Mouse (Mus musculus) ES-E14 (cell line): ENCODE results near the gene Apeh. TPM values are rescaled to one million over a fixed set of nuclear protein-coding genes. Genes with fewer than 3 reads are reported as not detected.

Experiments used
- DNase-seq: peaks from one replicate; pipeline ENCODE4 v3.0.0-alpha.2; 2013; ENCODE audit warnings: low read depth, low spot score
- H3K27ac ChIP-seq: 2 replicates; pipeline ENCODE4 v1.5.1; 2012; ENCODE audit warnings: low read depth, mild to moderate bottlenecking, low read length, moderate library complexity, mixed read lengths; ENCODE audit not compliant: poor library complexity, insufficient read depth, severe bottlenecking
- H3K36me3 ChIP-seq: 2 replicates; pipeline ENCODE4 v1.6.1; 2012; ENCODE audit warnings: mild to moderate bottlenecking, low read length, moderate library complexity, mixed read lengths; ENCODE audit not compliant: control insufficient read depth, poor library complexity, insufficient read depth, severe bottlenecking
- H3K4me1 ChIP-seq, 2 experiments: fragments of 150-350 bp in 1 of 2; sonication (generic) in 1 of 2; 2 replicates each; pipeline ENCODE4 v1.6.1; 2012; ENCODE audit warnings: low read length in 2 of 2, mild to moderate bottlenecking in 1 of 2, mixed read lengths in 1 of 2; ENCODE audit not compliant: control insufficient read depth in 2 of 2, insufficient read depth in 2 of 2, poor library complexity in 1 of 2
- H3K4me3 ChIP-seq, 2 experiments: fragments of 150-350 bp in 1 of 2; sonication (generic) in 1 of 2; 2 replicates each; pipeline ENCODE4 v1.5.1; 2012; ENCODE audit warnings: low read length in 2 of 2, low read depth in 1 of 2, mild to moderate bottlenecking in 1 of 2, mixed read lengths in 1 of 2; ENCODE audit not compliant: insufficient read depth in 1 of 2, poor library complexity in 1 of 2, severe bottlenecking in 1 of 2
- H3K9ac ChIP-seq: 2 replicates; pipeline ENCODE4 v1.6.1; 2012; ENCODE audit warnings: low read depth, mild to moderate bottlenecking, low read length, mixed read lengths; ENCODE audit not compliant: poor library complexity, insufficient read depth, severe bottlenecking
- H3K9me3 ChIP-seq: fragments of 150-350 bp; sonication (generic); 2 replicates; pipeline ENCODE4 v1.6.1; 2012; ENCODE audit warnings: low read depth, mild to moderate bottlenecking, low read length; ENCODE audit not compliant: control insufficient read depth, insufficient read depth
- CHD2 ChIP-seq: IDR thresholded peaks from 2 replicates; pipeline ENCODE4 v1.6.1; 2014; ENCODE audit warnings: mild to moderate bottlenecking, low read depth, low read length, inconsistent platforms
- HCFC1 ChIP-seq: IDR thresholded peaks from 2 replicates; pipeline ENCODE4 v1.6.1; 2012; ENCODE audit warnings: low read length, inconsistent platforms, borderline replicate concordance; ENCODE audit not compliant: insufficient read depth
- MAFK ChIP-seq: IDR thresholded peaks from 2 replicates; pipeline ENCODE4 v1.6.1; 2014; ENCODE audit warnings: mild to moderate bottlenecking, low read depth, low read length, inconsistent platforms; ENCODE audit not compliant: insufficient read depth
- ZC3H11A ChIP-seq: IDR thresholded peaks from 2 replicates; pipeline ENCODE4 v1.6.1; 2012; ENCODE audit warnings: low read depth, mild to moderate bottlenecking, inconsistent platforms, low read length, borderline replicate concordance
- ZNF384 ChIP-seq: IDR thresholded peaks from 2 replicates; pipeline ENCODE4 v1.6.1; 2012; ENCODE audit warnings: low read depth, low read length, inconsistent platforms
- in situ Hi-C, 2 experiments: fragments of 600-800 bp; cut with MboI; formaldehyde crosslinking; loops; one replicate each; pipeline ENCODE4 v1.15.1; 2025; ENCODE audit warnings: low sequenced_read_pairs in 2 of 2, inconsistent platforms in 1 of 2; ENCODE audit not compliant: unreplicated experiment in 2 of 2
- total RNA-seq: library from RNA; depleted of rRNA; stranded (reverse); fragments of 300-350 nt; gene quantifications from 2 replicates; pipeline ENCODE4 v1.2.3, GENCODE M21; 2012

Gene Apeh
- total RNA-seq, 1 experiment = 37.3 TPM

GRCm38 (mm10) chr9:108051931-108052220 lies 42.5 kb downstream of the Apeh start:
- peaks cover 0 to 20% of the 10 kb centered on the region in 2 experiments; a peak in 3 of 4 replicates for H3K4me1 ChIP-seq
- no peak overlapping the region for H3K9ac ChIP-seq
- TF ChIP-seq HCFC1 = no peak
- TF ChIP-seq ZC3H11A = no peak
- TF ChIP-seq CHD2 = no peak
- no peak for TF ChIP-seq MAFK
- TF ChIP-seq ZNF384 = no peak
- H3K9me3 ChIP-seq = no peaks in the 10 kb centered on the region
- H3K4me3 ChIP-seq = no peak overlapping the region
- no peak overlapping the region for H3K27ac ChIP-seq
- peaks cover 21% of the 10 kb centered on the region; the same call in 1 of the 2 replicates for H3K36me3 ChIP-seq
- in situ Hi-C loops = no loop called here
- no peak for DNase-seq

- Histone ChIP-seq H3K4me3 (no peak overlapping the region), H3K4me1 (peaks cover 0 to 20% of the 10 kb centered on the region in 2 experiments; a peak in 3 of 4 replicates), H3K27ac (no peak overlapping the region), H3K9ac (no peak overlapping the region), H3K36me3 (peaks cover 21% of the 10 kb centered on the region; the same call in 1 of the 2 replicates), H3K9me3 (no peaks in the 10 kb centered on the region)
- in situ Hi-C loops = no loop called here
- DNase-seq = no peak
- TF ChIP-seq ZNF384 (no peak), ZC3H11A (no peak), HCFC1 (no peak), MAFK (no peak), CHD2 (no peak)
Measured at GRCm38 (mm10) chr9:108051184-108051930, 43.0 kb downstream of the Apeh start.

GRCm38 (mm10) chr9:108049561-108050251 lies 44.7 kb downstream of the Apeh start:
- TF ChIP-seq CHD2 = no peak
- no peak for TF ChIP-seq HCFC1
- no peak for TF ChIP-seq ZC3H11A
- TF ChIP-seq MAFK = no peak
- TF ChIP-seq ZNF384 = no peak
- no peak for DNase-seq
- Histone ChIP-seq H3K9ac (peak overlapping the region; percentile 89), H3K9me3 (no peaks in the 10 kb centered on the region), H3K4me3 (peak overlapping the region; percentile 92 to 97), H3K36me3 (peaks cover 31% of the 10 kb centered on the region), H3K27ac (peak overlapping the region; percentile 54; the same call in 1 of the 2 replicates), H3K4me1 (peaks cover 0 to 18% of the 10 kb centered on the region in 2 experiments; a peak in 3 of 4 replicates)
- in situ Hi-C loops = no loop called here

- peaks cover 0 to 13% of the 10 kb centered on the region in 2 experiments; a peak in 3 of 4 replicates for H3K4me1 ChIP-seq
- in situ Hi-C loops = no loop called here
- H3K9ac ChIP-seq = peak within 1 kb of the TSS; percentile 89
- peak; percentile 95 for DNase-seq
- TF ChIP-seq CHD2 (no peak), ZNF384 (no peak), ZC3H11A (no peak), MAFK (no peak), HCFC1 (0 out of 2 replicates have a peak, but pooled peaks have one; percentile 28)
- peaks cover 31% of the 10 kb centered on the region for H3K36me3 ChIP-seq
- H3K9me3 ChIP-seq = no peaks in the 10 kb centered on the region
- peak within 1 kb of the TSS; percentile 54; the same call in 1 of the 2 replicates for H3K27ac ChIP-seq
- peak within 1 kb of the TSS; percentile 92 to 97 for H3K4me3 ChIP-seq
Measured at GRCm38 (mm10) chr9:108049016-108049455, 45.4 kb downstream of the Apeh start, which contains the start of gene Gmppb. Gmppb (plus strand) TSS chr9:108049242.
